Mouse (Mus musculus) neutrophil, adult 59 days (primary cell): ENCODE results near the gene Olfr782. TPM values are rescaled to one million over a fixed set of nuclear protein-coding genes. Genes with fewer than 3 reads are reported as not detected.

Experiments
- total RNA-seq, 2 experiments: library from RNA; stranded (reverse); gene quantifications; 1 replicate in 1 of 2; 2 replicates in 1 of 2; pipeline ENCODE4 v1.2.4; 2023

Gene Olfr782
- total RNA-seq = not detected

GRCm38 (mm10) chr10:129348550-129348949 is at the start of gene Olfr782:
Gene Olfr782 (plus strand): TSS chr10:129348850.

GRCm38 (mm10) chr10:129317817-129318216 is 30.8 kb upstream of the Olfr782 start, which contains the start of gene Olfr780:
Gene Olfr780 (plus strand): TSS chr10:129318117.

GRCm38 (mm10) chr10:129328554-129328953 is 20.1 kb upstream of the Olfr782 start, which contains the start of gene Olfr781:
Gene Olfr781 (plus strand): TSS chr10:129328854.

GRCm38 (mm10) chr10:129383783-129384182 is 35.1 kb downstream of the Olfr782 start, which contains the start of gene Olfr784:
Gene Olfr784 (plus strand): TSS chr10:129384083.

Other genes starting within 250 kb of the Olfr782 start
- gene Olfr768, start 249.5 kb upstream of the Olfr782 start, total RNA-seq = not detected
- not detected for gene Olfr769, start 231.0 kb upstream of the Olfr782 start, total RNA-seq
- not detected for gene Olfr770, start 209.9 kb upstream of the Olfr782 start, total RNA-seq
- not detected for gene Olfr771, start 184.1 kb upstream of the Olfr782 start, total RNA-seq
- gene Olfr772, start 170.9 kb upstream of the Olfr782 start, total RNA-seq = not detected
- not detected for gene Olfr773, start 161.4 kb upstream of the Olfr782 start, total RNA-seq
- not detected for gene Olfr774, start 112.6 kb upstream of the Olfr782 start, total RNA-seq
- gene Olfr775, start 100.4 kb upstream of the Olfr782 start, total RNA-seq = not detected
- not detected for gene Olfr776, start 89.7 kb upstream of the Olfr782 start, total RNA-seq
- not detected for gene Olfr777, start 77.4 kb upstream of the Olfr782 start, total RNA-seq
- gene Olfr780, start 30.7 kb upstream of the Olfr782 start, total RNA-seq = not detected
- not detected for gene Olfr781, start 20.0 kb upstream of the Olfr782 start, total RNA-seq
- gene Olfr784, start 35.2 kb downstream of the Olfr782 start, total RNA-seq = under 1 TPM in 1 of 2 experiments, not detected in 1; 0.22 TPM
- gene Olfr785, start 56.6 kb downstream of the Olfr782 start, total RNA-seq = not detected
- not detected for gene Olfr786, start 78.5 kb downstream of the Olfr782 start, total RNA-seq
- not detected for gene Olfr787, start 113.0 kb downstream of the Olfr782 start, total RNA-seq
- not detected for gene Olfr788, start 122.1 kb downstream of the Olfr782 start, total RNA-seq
- not detected for gene Olfr789, start 135.9 kb downstream of the Olfr782 start, total RNA-seq
- not detected for gene Olfr790, start 149.6 kb downstream of the Olfr782 start, total RNA-seq
- not detected for gene Olfr791, start 172.9 kb downstream of the Olfr782 start, total RNA-seq
- gene Olfr792, start 190.3 kb downstream of the Olfr782 start, total RNA-seq = not detected
- gene Olfr794, start 218.8 kb downstream of the Olfr782 start, total RNA-seq = not detected